Mouse (Mus musculus) liver, embryonic 12.5 days (tissue): ENCODE data around the gene Kcnt1. TPM values are rescaled to one million over a fixed set of nuclear protein-coding genes. Genes with fewer than 3 reads are reported as not detected.

Source experiments
- ATAC-seq: fragments of 200-750 bp; cut with Nextera tagmentation; 2 replicates; pipeline ENCODE4 v1.8.0; 2017; ENCODE audit warnings: moderate number of reproducible peaks, mild to moderate bottlenecking, moderate library complexity
- H3K27ac ChIP-seq: fragments of 300-500 bp; sonication (generic); 2 replicates; pipeline ENCODE4 v1.5.1; 2016; ENCODE audit warnings: mild to moderate bottlenecking
- H3K27me3 ChIP-seq: fragments of 300-500 bp; sonication (generic); replicated peaks from 2 replicates; pipeline ENCODE4 v1.6.1; 2016; ENCODE audit warnings: mild to moderate bottlenecking, moderate library complexity
- H3K36me3 ChIP-seq: fragments of 300-500 bp; sonication (generic); 2 replicates; pipeline ENCODE4 v1.6.1; 2016; ENCODE audit warnings: mild to moderate bottlenecking, moderate library complexity
- H3K4me1 ChIP-seq: fragments of 300-500 bp; sonication (generic); 2 replicates; pipeline ENCODE4 v1.6.1; 2016
- H3K4me2 ChIP-seq: fragments of 300-500 bp; sonication (generic); 2 replicates; pipeline ENCODE4 v1.6.1; 2016; ENCODE audit warnings: mild to moderate bottlenecking, moderate library complexity
- H3K4me3 ChIP-seq: fragments of 300-500 bp; sonication (generic); 2 replicates; pipeline ENCODE4 v1.5.1; 2016; ENCODE audit warnings: mild to moderate bottlenecking, moderate library complexity
- H3K9ac ChIP-seq: fragments of 300-500 bp; sonication (generic); 2 replicates; pipeline ENCODE4 v1.6.1; 2016; ENCODE audit warnings: mild to moderate bottlenecking, moderate library complexity
- H3K9me3 ChIP-seq: fragments of 300-500 bp; sonication (generic); replicated peaks from 2 replicates; pipeline ENCODE4 v1.6.1; 2016; ENCODE audit warnings: mild to moderate bottlenecking, moderate library complexity
- WGBS: fragments of 180-500 bp; shearing (Covaris S2); methylation state at CpG from one replicate; pipeline ENCODE4 v1.1.7; 2016; ENCODE audit not compliant: insufficient replicate concordance; 5-methylcytosine and 5-hydroxymethylcytosine counted together
- polyA plus RNA-seq: library from polyadenylated mRNA; unstranded; fragments of >200 nt; fragmentation: Nextera tagmentation; extraction: Ambion mirVana; gene quantifications from 2 replicates; pipeline ENCODE4 v1.2.1, GENCODE M21; 2016

Kcnt1 gene
- polyA plus RNA-seq, 1 experiment from 2014 or later = 0.02 TPM

DNA sequence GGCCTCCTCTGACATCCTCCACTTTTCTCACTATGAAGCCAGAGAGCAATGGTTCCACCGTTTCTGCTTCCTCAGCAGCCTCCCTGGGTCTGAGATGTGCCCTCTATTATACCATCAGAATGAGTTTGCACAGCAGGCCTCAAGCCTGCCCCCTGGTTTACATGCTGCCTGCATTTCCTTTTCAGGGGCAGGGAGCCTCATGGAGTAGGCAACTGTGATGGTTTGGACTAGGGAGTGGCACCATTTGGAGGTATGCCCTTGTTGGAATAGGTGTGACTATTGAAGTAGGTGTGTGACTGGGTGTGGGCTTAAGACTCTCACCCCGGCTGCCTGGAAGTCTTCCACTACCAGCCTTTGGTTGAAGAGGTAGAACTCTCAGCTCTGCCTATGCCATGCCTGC is 60.3 kb downstream of the Kcnt1 start:
- Histone ChIP-seq H3K9ac (no peak overlapping the region), H3K4me1 (no peaks in the 10 kb centered on the region), H3K27me3 (no peaks in the 10 kb centered on the region), H3K27ac (no peak overlapping the region), H3K4me3 (no peak overlapping the region), H3K9me3 (no peaks in the 10 kb centered on the region), H3K36me3 (peaks cover 32% of the 10 kb centered on the region), H3K4me2 (no peak overlapping the region)
- ATAC-seq = no peak
- 84% methylated on average over 2 of the region's 2 CpGs for WGBS

DNA sequence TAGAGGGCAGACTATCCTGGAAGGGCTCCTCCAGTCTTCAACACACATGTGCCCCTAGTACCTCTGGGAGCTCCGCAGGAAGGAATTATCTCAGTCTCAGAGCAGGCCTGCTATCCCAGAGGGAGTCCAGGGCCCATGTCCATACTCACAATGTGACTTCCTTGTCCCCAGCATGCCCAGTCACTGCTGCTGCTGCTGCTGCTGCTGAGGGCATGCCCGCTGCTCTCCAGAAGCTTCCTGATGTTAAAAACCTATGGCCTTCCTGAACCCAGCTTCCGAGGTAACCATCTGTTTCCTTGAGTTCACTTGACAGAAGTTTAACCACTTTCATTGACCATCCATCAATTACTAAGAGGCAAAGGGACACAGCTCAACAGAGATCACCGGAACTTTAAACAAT is 61.4 kb downstream of the Kcnt1 start:
- 82% methylated on average over 4 of the region's 4 CpGs for WGBS
- H3K4me3 ChIP-seq = no peak overlapping the region
- no peak overlapping the region for H3K4me2 ChIP-seq
- no peak overlapping the region for H3K9ac ChIP-seq
- no peak for ATAC-seq
- peaks cover 43% of the 10 kb centered on the region for H3K36me3 ChIP-seq
- no peaks in the 10 kb centered on the region for H3K4me1 ChIP-seq
- no peak overlapping the region for H3K27ac ChIP-seq
- no peaks in the 10 kb centered on the region for H3K27me3 ChIP-seq
- H3K9me3 ChIP-seq = no peaks in the 10 kb centered on the region

DNA sequence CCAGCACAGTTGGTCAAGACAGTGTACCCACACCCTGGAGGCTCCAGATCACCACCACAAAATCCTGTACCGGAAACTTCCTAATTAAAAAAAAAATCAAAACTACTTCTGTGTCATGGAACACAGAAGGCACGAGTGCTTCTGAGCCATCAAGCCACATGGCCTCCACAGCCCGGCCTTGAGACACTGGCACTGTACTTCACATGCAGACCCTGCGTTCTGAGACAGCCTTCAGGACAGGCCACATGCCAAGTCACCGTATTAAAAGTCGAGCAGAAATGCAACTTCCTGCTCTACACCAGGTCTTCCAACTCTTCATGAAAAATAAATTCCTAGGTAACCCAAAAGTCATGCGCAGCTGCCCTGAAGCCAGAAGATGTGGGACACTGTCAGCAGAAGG is 64.3 kb downstream of the Kcnt1 start:
- H3K4me3 ChIP-seq = no peak overlapping the region
- H3K9me3 ChIP-seq = no peaks in the 10 kb centered on the region
- H3K27ac ChIP-seq = no peak overlapping the region
- no peaks in the 10 kb centered on the region for H3K27me3 ChIP-seq
- no peak for ATAC-seq
- H3K36me3 ChIP-seq = peaks cover 71% of the 10 kb centered on the region
- no peaks in the 10 kb centered on the region for H3K4me1 ChIP-seq
- WGBS = 83% methylated on average over 7 of the region's 7 CpGs
- H3K9ac ChIP-seq = no peak overlapping the region
- H3K4me2 ChIP-seq = no peak overlapping the region

DNA sequence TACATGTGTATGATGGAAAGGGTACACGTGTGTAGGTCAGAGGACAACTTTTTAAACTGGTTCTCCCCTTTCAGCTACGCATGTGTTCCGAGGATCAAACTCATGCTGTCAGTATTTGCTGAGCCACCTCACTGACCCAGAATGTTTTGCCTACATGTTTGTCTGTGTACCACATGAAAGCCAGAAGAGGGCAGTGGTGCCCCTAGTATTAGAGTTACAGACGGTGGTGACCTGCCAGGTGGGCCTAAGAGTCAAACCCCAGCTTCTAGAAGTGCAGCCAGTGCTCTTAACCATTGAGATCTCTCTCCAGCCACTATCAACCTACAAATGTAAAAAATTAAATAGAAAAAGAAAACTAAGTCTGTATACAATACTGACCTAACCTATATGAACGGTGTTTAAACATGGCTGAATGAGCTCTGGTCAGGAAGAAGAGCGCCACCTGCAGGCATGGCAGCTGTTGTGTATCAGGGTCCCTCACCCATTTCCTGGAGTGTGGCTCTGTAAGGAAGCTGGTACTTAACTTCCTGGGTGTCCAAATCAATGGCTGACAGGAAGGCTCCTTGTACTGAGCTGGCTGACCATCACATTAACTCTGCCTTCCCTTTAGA is 67.8 kb downstream of the Kcnt1 start:
- Histone ChIP-seq H3K27ac (no peak overlapping the region), H3K9ac (no peak overlapping the region), H3K9me3 (no peaks in the 10 kb centered on the region), H3K4me2 (no peak overlapping the region), H3K36me3 (peaks cover 99% of the 10 kb centered on the region), H3K4me3 (no peak overlapping the region), H3K4me1 (no peaks in the 10 kb centered on the region), H3K27me3 (no peaks in the 10 kb centered on the region)
- WGBS = 83% methylated on average over 6 of the region's 6 CpGs
- ATAC-seq = no peak

DNA sequence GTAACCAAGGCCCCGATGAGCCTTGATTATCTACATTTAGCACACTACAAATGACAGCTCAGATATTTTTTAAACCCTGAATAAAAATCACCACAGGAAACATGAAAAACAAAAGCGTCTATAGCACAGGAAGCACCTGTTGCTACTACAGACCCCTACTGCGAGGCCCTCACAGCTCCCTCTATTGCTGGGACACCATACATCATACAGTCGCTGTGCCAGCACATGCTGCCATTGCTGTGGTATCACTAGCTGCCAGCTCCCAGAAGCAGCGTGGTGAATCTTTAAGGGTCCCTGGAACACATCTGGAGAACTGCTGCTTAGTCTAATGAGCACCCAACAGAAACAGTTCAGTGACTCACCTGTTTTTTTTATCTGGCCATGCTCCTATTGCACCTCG is 77.0 kb downstream of the Kcnt1 start:
- no peak overlapping the region for H3K9ac ChIP-seq
- no peak for ATAC-seq
- no peaks in the 10 kb centered on the region for H3K9me3 ChIP-seq
- WGBS = 73% methylated on average over 6 of the region's 6 CpGs
- H3K4me3 ChIP-seq = no peak overlapping the region
- H3K4me1 ChIP-seq = no peaks in the 10 kb centered on the region
- H3K27me3 ChIP-seq = no peaks in the 10 kb centered on the region
- no peak overlapping the region for H3K27ac ChIP-seq
- H3K4me2 ChIP-seq = no peak overlapping the region
- H3K36me3 ChIP-seq = peaks cover 100% of the 10 kb centered on the region

DNA sequence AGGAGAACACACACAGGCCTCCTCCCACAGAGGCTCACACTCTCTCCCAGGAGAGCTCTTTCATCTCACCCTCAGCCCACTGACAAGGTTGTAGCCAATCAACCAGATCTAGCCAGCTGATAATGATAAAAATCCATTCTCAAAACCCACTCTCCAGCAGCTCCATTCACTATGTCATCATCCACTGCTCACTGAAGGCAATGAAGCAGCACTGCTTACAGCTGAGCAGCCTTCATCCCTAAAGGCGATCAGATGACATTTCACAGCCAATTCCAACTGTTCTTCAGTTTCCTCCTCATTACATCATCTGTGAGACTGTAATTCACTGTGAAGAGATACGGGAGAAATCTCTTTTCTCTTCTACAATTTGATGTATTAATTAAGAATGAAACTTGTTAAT is 80.3 kb downstream of the Kcnt1 start:
- no peak for ATAC-seq
- Histone ChIP-seq H3K9ac (no peak overlapping the region), H3K9me3 (no peaks in the 10 kb centered on the region), H3K4me1 (no peaks in the 10 kb centered on the region), H3K27ac (no peak overlapping the region), H3K27me3 (no peaks in the 10 kb centered on the region), H3K36me3 (peaks cover 82% of the 10 kb centered on the region), H3K4me2 (no peak overlapping the region), H3K4me3 (no peak overlapping the region)
- 83% methylated on average over 2 of the region's 2 CpGs for WGBS

DNA sequence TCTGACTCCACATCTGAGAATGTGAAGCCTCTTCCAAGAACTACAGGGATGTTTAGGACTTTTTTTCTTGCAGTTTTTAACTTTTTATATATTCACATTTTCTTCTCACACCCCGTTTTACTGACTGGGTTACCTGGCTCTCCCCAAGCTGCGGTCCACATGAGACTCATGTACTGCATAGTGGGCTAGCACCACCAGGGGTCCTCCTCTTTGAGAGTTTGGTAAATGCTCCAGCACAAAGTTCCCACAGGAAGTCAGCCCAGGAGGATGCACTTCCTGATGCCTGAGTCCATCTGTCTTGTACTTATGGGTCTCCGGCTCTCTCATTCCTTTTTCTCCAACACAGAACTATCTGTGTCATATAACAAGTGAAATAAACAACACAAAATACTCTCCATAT is 84.4 kb downstream of the Kcnt1 start:
- peaks cover 78% of the 10 kb centered on the region for H3K36me3 ChIP-seq
- no peak for ATAC-seq
- no peaks in the 10 kb centered on the region for H3K4me1 ChIP-seq
- H3K27me3 ChIP-seq = no peaks in the 10 kb centered on the region
- no peak overlapping the region for H3K9ac ChIP-seq
- H3K4me2 ChIP-seq = no peak overlapping the region
- H3K9me3 ChIP-seq = no peaks in the 10 kb centered on the region
- H3K4me3 ChIP-seq = no peak overlapping the region
- H3K27ac ChIP-seq = no peak overlapping the region
- WGBS = 91% methylated on average over 3 of the region's 3 CpGs

DNA sequence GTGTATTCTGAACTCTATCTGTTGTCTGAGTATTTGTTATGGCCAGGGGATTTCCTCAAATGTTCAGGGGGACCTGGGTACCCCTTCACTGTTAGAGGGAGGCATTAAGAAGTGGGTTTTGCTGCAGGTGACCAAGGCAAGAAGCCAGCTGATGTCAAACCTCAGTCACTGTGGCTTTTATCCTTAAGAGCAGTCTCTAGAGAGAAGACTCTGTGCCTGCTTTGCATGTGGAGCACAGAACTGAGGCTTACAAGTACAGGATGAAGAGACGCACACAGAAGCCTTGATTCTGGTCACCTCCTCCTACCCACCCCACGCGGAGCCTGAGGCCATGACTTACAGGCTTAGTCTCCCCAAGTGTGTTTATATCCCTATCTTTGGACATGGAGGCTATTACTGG is 85.8 kb downstream of the Kcnt1 start:
- no peaks in the 10 kb centered on the region for H3K4me1 ChIP-seq
- no peak overlapping the region for H3K4me2 ChIP-seq
- no peak for ATAC-seq
- H3K27me3 ChIP-seq = no peaks in the 10 kb centered on the region
- H3K27ac ChIP-seq = no peak overlapping the region
- WGBS = 96% methylated on average over 3 of the region's 3 CpGs
- no peaks in the 10 kb centered on the region for H3K9me3 ChIP-seq
- H3K36me3 ChIP-seq = peaks cover 78% of the 10 kb centered on the region
- no peak overlapping the region for H3K9ac ChIP-seq
- no peak overlapping the region for H3K4me3 ChIP-seq

Other genes with a start within 250 kb of the Kcnt1 start
- 0.14 and 0.28 TPM in 2 replicates for gene Ccdc183, start 246.1 kb upstream of the Kcnt1 start, polyA plus RNA-seq
- 7.1 and 8.0 TPM in 2 replicates for gene Tmem141, start 241.7 kb upstream of the Kcnt1 start, polyA plus RNA-seq
- 30.8 and 35.6 TPM in 2 replicates for gene Fcna, start 235.7 kb upstream of the Kcnt1 start, polyA plus RNA-seq
- gene Lcn8, start 210.6 kb upstream of the Kcnt1 start, polyA plus RNA-seq = not detected in 2 replicates
- gene Lcn5, start 205.8 kb upstream of the Kcnt1 start, polyA plus RNA-seq = not detected in 2 replicates
- not detected in 2 replicates for gene Lcn6, start 186.9 kb upstream of the Kcnt1 start, polyA plus RNA-seq
- gene Lcn10, start 181.0 kb upstream of the Kcnt1 start, polyA plus RNA-seq = not detected in 2 replicates
- not detected in 2 replicates for gene Obp2a, start 163.7 kb upstream of the Kcnt1 start, polyA plus RNA-seq
- 21.7 and 21.8 TPM in 2 replicates for gene Bmyc, start 157.0 kb upstream of the Kcnt1 start, polyA plus RNA-seq
- gene Obp2b, start 126.7 kb upstream of the Kcnt1 start, polyA plus RNA-seq = not detected in 2 replicates
- gene Lcn3, start 98.2 kb upstream of the Kcnt1 start, polyA plus RNA-seq = not detected in 2 replicates
- not detected in 2 replicates for gene Lcn11, start 86.7 kb upstream of the Kcnt1 start, polyA plus RNA-seq
- gene Gm13539, start 81.5 kb upstream of the Kcnt1 start, polyA plus RNA-seq = not detected in 2 replicates
- not detected in 2 replicates for gene Glt6d1, start 47.9 kb upstream of the Kcnt1 start, polyA plus RNA-seq
- not detected in 2 replicates for gene Lcn9, start 40.6 kb upstream of the Kcnt1 start, polyA plus RNA-seq
- gene Sohlh1, start 16.5 kb upstream of the Kcnt1 start, polyA plus RNA-seq = not detected in 2 replicates
- gene Camsap1, start 119.5 kb downstream of the Kcnt1 start, polyA plus RNA-seq = 13.0 and 13.5 TPM in 2 replicates
- 487 and 506 TPM in 2 replicates for gene Ubac1, start 158.0 kb downstream of the Kcnt1 start, polyA plus RNA-seq